Mouse (Mus musculus) C2C12 (cell line): ENCODE measurements around the gene Fbxw11. TPM values are rescaled to one million over a fixed set of nuclear protein-coding genes. Genes with fewer than 3 reads are reported as not detected.
"Not testable (repeated sequence)": the region's sequence is repeated elsewhere in the genome, so short reads cannot be mapped to it uniquely, and the experiment has no call there.

ENCODE experiments used
- H3K27me3 ChIP-seq: one replicate; pipeline ENCODE4 v1.6.1; 2011; ENCODE audit not compliant: control insufficient read depth, insufficient read depth, insufficient read length
- H3K36me3 ChIP-seq: one replicate; pipeline ENCODE4 v1.6.1; 2011; ENCODE audit not compliant: control insufficient read depth, insufficient read depth
- H3K4me3 ChIP-seq: one replicate; pipeline ENCODE4 v1.5.1; 2011; ENCODE audit warnings: mild to moderate bottlenecking, control low read depth; ENCODE audit not compliant: poor library complexity, insufficient read depth, severe bottlenecking
- H3K79me2 ChIP-seq: one replicate; pipeline ENCODE4 v1.6.1; 2011; ENCODE audit not compliant: control insufficient read depth, insufficient read depth
- H3K79me3 ChIP-seq: one replicate; pipeline ENCODE4 v1.6.1; 2011; ENCODE audit warnings: low read depth, control low read depth
- H3ac ChIP-seq: one replicate; pipeline ENCODE3; 2011; ENCODE audit warnings: low read depth; ENCODE audit not compliant: control insufficient read depth, insufficient read length
- CEBPB ChIP-seq: IDR thresholded peaks from one replicate; pipeline ENCODE4 v1.6.1; 2011; ENCODE audit warnings: low read depth, mild to moderate bottlenecking, control low read depth, moderate library complexity
- CTCF ChIP-seq: IDR thresholded peaks from one replicate; pipeline ENCODE4 v1.5.1; 2011; ENCODE audit not compliant: control insufficient read depth, insufficient read depth, insufficient read length
- FOSL1 ChIP-seq: IDR thresholded peaks from one replicate; pipeline ENCODE4 v1.8.0; 2011; ENCODE audit warnings: mild to moderate bottlenecking, low read length; ENCODE audit not compliant: poor library complexity, insufficient read depth, severe bottlenecking
- MAX ChIP-seq: IDR thresholded peaks from one replicate; pipeline ENCODE4 v1.6.1; 2011; ENCODE audit warnings: mild to moderate bottlenecking, control low read depth
- MYOD1 ChIP-seq: IDR thresholded peaks from one replicate; pipeline ENCODE4 v1.6.1; 2011; ENCODE audit warnings: low read depth; ENCODE audit not compliant: control insufficient read depth, insufficient read length
- MYOG ChIP-seq: IDR thresholded peaks from one replicate; pipeline ENCODE4 v1.6.1; 2011; ENCODE audit not compliant: control insufficient read depth, insufficient read length; ENCODE audit errors: extremely low read depth
- USF1 ChIP-seq: IDR thresholded peaks from one replicate; pipeline ENCODE4 v1.6.1; 2011; ENCODE audit warnings: low read depth, mild to moderate bottlenecking, control low read depth, moderate library complexity
- polyA plus RNA-seq: library from polyadenylated mRNA; unstranded; fragments of >200 nt; fragmentation: generic; extraction: Trizol; gene quantifications from one replicate; pipeline ENCODE4 v1.2.1, GENCODE M21; 2012; ENCODE audit warnings: missing spikeins

The Fbxw11 gene
- polyA plus RNA-seq, 1 experiment: 38.8 TPM

DNA sequence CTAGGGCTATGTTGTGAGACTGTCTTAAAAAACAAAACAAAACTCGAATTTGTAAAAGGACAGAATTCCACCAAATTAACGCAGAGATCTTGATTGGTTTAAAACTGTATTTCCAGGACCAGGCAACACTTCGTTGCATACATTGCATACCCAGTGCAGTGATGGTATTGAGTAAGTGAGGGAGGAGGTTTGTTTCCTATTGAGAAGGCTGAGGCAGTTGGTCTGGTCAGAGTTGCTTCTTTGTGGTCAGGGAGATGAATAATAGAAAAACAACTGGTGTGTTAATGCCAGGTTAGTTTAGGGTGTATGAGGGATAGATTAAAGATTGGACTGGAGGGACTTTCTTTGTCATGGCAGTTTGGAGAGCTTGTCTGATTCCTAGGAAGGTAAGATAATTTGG, 23.1 kb downstream of the Fbxw11 start:
- peaks cover 100% of the 10 kb centered on the region for H3K79me2 ChIP-seq
- no peaks in the 10 kb centered on the region for H3K27me3 ChIP-seq
- peaks cover 14% of the 10 kb centered on the region for H3K36me3 ChIP-seq
- peaks cover 87% of the 10 kb centered on the region for H3K79me3 ChIP-seq
- no peak overlapping the region for H3ac ChIP-seq
- TF ChIP-seq MAX (no peak), USF1 (no peak), CTCF (no peak), MYOD1 (no peak), CEBPB (no peak), MYOG (no peak), FOSL1 (no peak)
- no peak overlapping the region for H3K4me3 ChIP-seq

DNA sequence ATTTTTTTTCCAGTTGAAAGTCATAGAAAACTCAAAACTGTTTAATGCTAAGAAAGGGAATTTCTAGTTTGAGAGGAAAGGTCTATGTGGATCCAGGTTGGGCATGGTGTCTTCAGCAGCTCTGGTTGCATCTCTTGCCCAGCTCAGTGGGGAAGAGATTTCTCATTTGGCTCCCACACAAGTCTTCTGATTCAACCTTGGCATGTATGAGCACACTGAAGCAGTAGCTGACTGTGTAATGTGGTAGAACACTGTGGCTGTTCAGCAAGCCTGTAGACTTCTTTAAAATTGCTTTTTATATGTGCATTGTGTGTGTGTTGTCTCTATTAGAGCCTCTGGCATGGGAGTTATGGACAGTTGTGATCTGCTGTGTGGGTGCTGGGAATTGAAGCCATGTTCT, 24.5 kb downstream of the Fbxw11 start:
- TF ChIP-seq MYOG (no peak), USF1 (no peak), CEBPB (no peak), CTCF (no peak), FOSL1 (no peak), MYOD1 (no peak), MAX (no peak)
- H3K4me3 ChIP-seq: no peak overlapping the region
- H3K36me3 ChIP-seq: peaks cover 14% of the 10 kb centered on the region
- H3K79me3 ChIP-seq: peaks cover 91% of the 10 kb centered on the region
- H3K27me3 ChIP-seq: no peaks in the 10 kb centered on the region
- H3K79me2 ChIP-seq: peaks cover 100% of the 10 kb centered on the region
- H3ac ChIP-seq: no peak overlapping the region

DNA sequence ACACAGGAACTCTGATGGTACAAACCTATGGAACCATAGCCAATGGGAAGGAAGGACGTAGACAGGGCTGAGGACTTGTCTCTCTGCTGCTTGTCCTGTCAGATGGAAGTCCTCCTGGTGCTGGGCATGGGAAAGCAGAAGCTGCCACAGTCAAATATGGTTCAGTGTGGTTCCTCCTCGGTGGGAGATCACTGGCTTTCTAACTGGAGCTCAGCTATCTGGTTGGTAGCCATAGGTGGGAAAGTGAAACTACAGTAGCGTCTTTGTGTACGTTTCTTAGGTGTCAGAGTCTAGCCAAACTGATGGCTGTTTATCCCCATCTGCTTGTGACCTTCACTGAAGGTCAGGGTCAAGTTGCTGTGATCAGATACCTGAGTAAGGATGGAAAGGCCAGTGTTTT, 29.0 kb downstream of the Fbxw11 start:
- no peaks in the 10 kb centered on the region for H3K27me3 ChIP-seq
- peaks cover 100% of the 10 kb centered on the region for H3K79me2 ChIP-seq
- H3K36me3 ChIP-seq: no peaks in the 10 kb centered on the region
- no peak overlapping the region for H3ac ChIP-seq
- no peak overlapping the region for H3K4me3 ChIP-seq
- TF ChIP-seq MYOD1 (no peak), MAX (no peak), FOSL1 (no peak), USF1 (no peak), CTCF (no peak), CEBPB (no peak)
- H3K79me3 ChIP-seq: peaks cover 92% of the 10 kb centered on the region

DNA sequence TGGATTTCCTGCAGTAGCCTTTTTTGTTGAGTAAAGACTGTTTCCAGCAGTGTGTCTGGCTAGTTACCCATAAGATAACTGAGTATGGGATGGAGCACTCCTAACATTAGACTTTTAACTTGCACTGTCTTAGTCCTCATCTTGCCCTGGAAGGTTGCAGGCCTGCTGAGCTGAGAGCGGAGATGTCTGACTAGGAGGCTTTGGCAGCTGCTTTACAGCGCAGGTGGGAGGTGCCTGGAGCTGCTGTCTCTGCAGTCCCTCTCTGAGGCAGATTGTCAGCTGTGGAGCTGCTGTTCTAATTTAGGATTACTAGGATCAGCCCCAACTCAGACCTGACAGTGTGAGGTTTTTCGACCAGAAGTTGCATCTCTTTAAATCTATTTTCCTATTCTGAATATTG, 34.3 kb downstream of the Fbxw11 start:
- H3K27me3 ChIP-seq: no peaks in the 10 kb centered on the region
- no peak overlapping the region for H3K4me3 ChIP-seq
- no peak for TF ChIP-seq MAX
- no peak for TF ChIP-seq FOSL1
- TF ChIP-seq MYOG: no peak
- TF ChIP-seq USF1: no peak
- TF ChIP-seq MYOD1: no peak
- no peak for TF ChIP-seq CEBPB
- no peak for TF ChIP-seq CTCF
- H3K79me3 ChIP-seq: peaks cover 92% of the 10 kb centered on the region
- peaks cover 100% of the 10 kb centered on the region for H3K79me2 ChIP-seq
- no peaks in the 10 kb centered on the region for H3K36me3 ChIP-seq
- no peak overlapping the region for H3ac ChIP-seq

DNA sequence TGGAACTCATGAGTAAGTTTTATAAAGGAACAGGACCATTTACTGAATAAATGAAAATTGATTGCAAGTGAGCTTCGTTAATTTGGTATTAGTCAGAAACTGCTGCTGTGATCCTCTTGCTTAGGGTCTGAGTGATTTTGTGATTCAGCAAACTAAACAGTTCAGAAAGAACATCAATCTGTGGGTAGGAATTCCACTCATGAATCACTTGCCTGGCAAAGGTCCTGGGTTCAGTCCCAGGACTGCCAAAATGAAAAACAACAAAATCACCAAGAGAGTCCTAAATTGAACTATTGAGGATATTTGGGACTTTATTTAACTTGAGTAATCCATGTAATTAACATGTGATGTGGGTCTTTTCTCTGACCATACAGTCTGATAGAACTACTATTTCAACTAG, 35.3 kb downstream of the Fbxw11 start:
- Histone ChIP-seq H3K36me3 (no peaks in the 10 kb centered on the region), H3K79me2 (peaks cover 100% of the 10 kb centered on the region), H3ac (no peak overlapping the region), H3K27me3 (no peaks in the 10 kb centered on the region), H3K4me3 (no peak overlapping the region), H3K79me3 (peaks cover 97% of the 10 kb centered on the region)
- TF ChIP-seq USF1 (no peak), CEBPB (no peak), CTCF (no peak), MAX (no peak), FOSL1 (no peak), MYOD1 (no peak), MYOG (no peak)

DNA sequence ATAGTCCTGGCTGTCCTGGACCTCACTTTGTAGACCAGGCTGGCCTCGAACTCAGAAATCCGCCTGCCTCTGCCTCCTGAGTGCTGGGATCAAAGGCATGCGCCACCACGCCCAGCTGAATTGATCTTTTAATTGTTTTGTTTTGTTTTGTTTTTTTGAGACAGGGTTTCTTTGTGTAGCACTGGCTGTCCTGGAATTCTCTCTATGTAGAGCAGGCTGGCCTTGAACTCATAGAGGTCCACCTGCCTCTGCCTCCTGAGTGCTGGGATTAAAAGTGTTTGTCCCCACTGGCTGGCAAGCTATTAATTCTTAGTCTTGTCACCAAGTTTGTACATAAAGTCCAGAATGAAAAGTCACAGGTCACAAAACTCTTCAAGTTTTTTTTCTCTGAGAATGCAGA, 36.6 kb downstream of the Fbxw11 start:
- H3K27me3 ChIP-seq, H3K4me3 ChIP-seq, H3K36me3 ChIP-seq, H3ac ChIP-seq: not testable (repeated sequence)
- Histone ChIP-seq H3K79me3 (peaks cover 97% of the 10 kb centered on the region), H3K79me2 (peaks cover 100% of the 10 kb centered on the region)

DNA sequence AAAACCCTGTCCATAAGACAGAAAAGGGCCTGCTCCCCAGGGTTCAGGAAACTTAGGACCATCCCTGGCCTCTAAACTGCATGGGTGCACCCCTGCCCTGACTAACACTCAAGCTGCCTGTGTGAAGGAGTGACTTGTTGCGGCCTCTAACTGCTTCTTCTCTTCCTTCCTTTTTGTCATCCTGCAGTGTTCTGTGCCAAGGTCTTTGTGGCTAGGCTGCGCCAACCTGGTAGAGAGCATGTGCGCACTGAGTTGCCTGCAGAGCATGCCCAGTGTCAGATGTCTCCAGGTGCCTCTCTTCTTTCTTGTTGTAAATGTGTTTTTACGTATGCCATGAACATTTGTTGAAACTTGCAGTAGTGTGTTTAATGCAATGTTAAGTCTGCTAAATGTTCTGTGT, 37.5 kb downstream of the Fbxw11 start:
- Histone ChIP-seq H3ac (no peak overlapping the region), H3K36me3 (no peaks in the 10 kb centered on the region), H3K4me3 (no peak overlapping the region), H3K27me3 (no peaks in the 10 kb centered on the region), H3K79me3 (peaks cover 96% of the 10 kb centered on the region), H3K79me2 (peaks cover 100% of the 10 kb centered on the region)
- no peak for TF ChIP-seq MYOG
- no peak for TF ChIP-seq CEBPB
- TF ChIP-seq CTCF: no peak
- TF ChIP-seq MYOD1: no peak
- no peak for TF ChIP-seq FOSL1
- TF ChIP-seq MAX: no peak
- TF ChIP-seq USF1: no peak
